Mouse (Mus musculus): ENCODE measurements at regions not wholly inside any gene's neighbourhood (a gene's known extent, or its start where the extent isn't known, plus 50 kb on each side); places are given as distances from the start of the nearest gene placed in this dataset.
A peak's percentile ranks its signal among the peaks of the same experiment; 100 is the strongest.

DNA sequence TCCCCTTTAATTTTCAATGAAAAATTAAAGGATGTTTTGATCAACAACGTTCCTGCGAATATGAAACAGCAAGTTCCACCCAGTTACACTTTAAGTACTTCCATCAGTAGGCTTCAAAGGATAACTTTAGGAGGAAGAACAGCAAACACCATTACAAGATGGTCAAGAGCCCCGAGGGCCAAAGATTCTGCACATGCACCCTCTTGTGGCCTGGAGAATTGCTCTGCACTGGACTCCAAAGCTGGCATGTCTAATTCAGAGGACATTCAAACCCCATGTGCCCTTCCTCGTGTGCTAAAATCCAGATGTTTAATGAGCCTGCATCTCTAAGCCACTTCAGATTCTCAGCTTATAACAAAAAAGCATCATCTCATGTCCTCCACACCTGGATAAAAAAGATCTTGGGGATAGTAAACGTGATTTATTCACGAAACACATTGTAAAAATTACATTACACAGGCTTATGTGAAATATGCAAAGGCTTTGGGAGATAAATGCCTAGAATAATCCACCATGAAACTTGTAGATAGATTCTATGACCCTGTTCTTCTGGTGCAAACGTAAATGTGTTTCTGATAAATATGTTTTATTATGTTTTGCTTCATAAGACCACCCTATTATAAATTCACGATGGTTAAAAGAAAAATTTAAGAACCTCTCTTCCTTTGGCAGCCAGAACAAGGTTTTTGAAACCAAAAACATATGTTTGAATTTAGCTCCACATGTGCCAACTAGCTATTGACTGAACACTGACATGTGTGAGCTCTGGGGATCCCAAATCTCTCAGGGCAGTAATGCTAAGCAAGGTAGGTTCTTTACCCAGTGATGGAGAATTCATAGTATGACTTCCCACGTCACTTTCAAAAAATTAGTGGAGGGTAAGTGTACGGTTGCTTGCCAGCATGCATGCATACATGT is 100.6 kb upstream of the Rfx3 start:
- Histone ChIP-seq H3K27ac (ENCODE audit: insufficient read depth, low read depth, low read length) (no peak overlapping the region), H3K4me1 (ENCODE audit: control insufficient read depth, insufficient read depth, low read length) (no peaks in the 10 kb centered on the region), H3K4me3 (ENCODE audit: insufficient read depth, low read depth, low read length) (no peak overlapping the region), H3K27me3 (replicated peaks; ENCODE audit: control insufficient read depth, insufficient read depth, low read length) (no peaks in the 10 kb centered on the region), H3K36me3 (ENCODE audit: control insufficient read depth, insufficient read depth, low read length) (no peaks in the 10 kb centered on the region)
- TF ChIP-seq POLR2A (IDR thresholded peaks at IDR 0.05; ENCODE audit: low read depth, low read length) (no peak), CTCF (conservative IDR thresholded peaks at IDR 0.05; ENCODE audit: insufficient read depth, insufficient read length, low read depth, low read length) (0 out of 2 replicates have a peak, but pooled peaks have one; percentile 24)
- WGBS, result 81% methylated on average over 10 of the region's 10 CpGs
- DNase-seq, result no peak

- 31% methylated on average over 9 of the region's 9 CpGs for WGBS
- TF ChIP-seq POLR2A (IDR thresholded peaks at IDR 0.05; ENCODE audit: low read depth, low read length) (no peak), CTCF (conservative IDR thresholded peaks at IDR 0.05; ENCODE audit: insufficient read depth, insufficient read length, low read depth, low read length) (no peak)
- no peaks in the 10 kb centered on the region for H3K36me3 ChIP-seq (ENCODE audit: control insufficient read depth, insufficient read depth, low read length)
- no peak for DNase-seq
- H3K27me3 ChIP-seq (replicated peaks; ENCODE audit: control insufficient read depth, insufficient read depth, low read length), result no peaks in the 10 kb centered on the region
- no peak overlapping the region for H3K27ac ChIP-seq (ENCODE audit: insufficient read depth, low read depth, low read length)
- no peak overlapping the region for H3K4me3 ChIP-seq (ENCODE audit: insufficient read depth, low read depth, low read length)
- no peaks in the 10 kb centered on the region for H3K4me1 ChIP-seq (ENCODE audit: control insufficient read depth, insufficient read depth, low read length)
These were observed 84.7 kb upstream of the Rfx3 start for GRCm38 (mm10) chr19:28095620-28096019.

DNA sequence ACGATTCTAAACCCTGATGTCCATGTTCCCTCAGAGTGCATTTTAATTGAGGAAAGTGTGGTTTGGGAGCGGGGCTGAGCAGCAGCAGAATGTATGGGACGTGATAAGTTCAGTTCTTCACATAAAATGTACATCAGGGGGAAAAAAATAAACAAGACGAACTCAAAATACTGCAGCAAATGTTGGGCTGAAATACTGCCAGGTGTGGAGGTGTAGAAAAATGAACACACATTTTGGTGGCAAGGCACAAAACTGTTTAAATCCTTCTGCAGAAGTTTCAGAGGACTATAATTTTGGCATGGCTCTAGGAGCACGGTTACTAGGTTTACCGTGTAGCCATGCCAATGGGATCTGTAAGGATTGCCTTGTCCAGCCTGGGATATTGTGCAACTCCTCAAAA is 81.3 kb upstream of the Rfx3 start:
- no peak overlapping the region for H3K4me3 ChIP-seq (ENCODE audit: insufficient read depth, low read depth, low read length)
- no peak overlapping the region for H3K27ac ChIP-seq (ENCODE audit: insufficient read depth, low read depth, low read length)
- no peaks in the 10 kb centered on the region for H3K36me3 ChIP-seq (ENCODE audit: control insufficient read depth, insufficient read depth, low read length)
- TF ChIP-seq CTCF (conservative IDR thresholded peaks at IDR 0.05; ENCODE audit: insufficient read depth, insufficient read length, low read depth, low read length) (no peak), POLR2A (IDR thresholded peaks at IDR 0.05; ENCODE audit: low read depth, low read length) (no peak)
- no peaks in the 10 kb centered on the region for H3K4me1 ChIP-seq (ENCODE audit: control insufficient read depth, insufficient read depth, low read length)
- H3K27me3 ChIP-seq (replicated peaks; ENCODE audit: control insufficient read depth, insufficient read depth, low read length), result no peaks in the 10 kb centered on the region
- WGBS, result 82% methylated on average over 6 of the region's 6 CpGs
- no peak for DNase-seq

- Histone ChIP-seq H3K36me3 (ENCODE audit: control insufficient read depth, insufficient read depth, low read length) (no peaks in the 10 kb centered on the region), H3K27me3 (replicated peaks; ENCODE audit: control insufficient read depth, insufficient read depth, low read length) (no peaks in the 10 kb centered on the region), H3K4me1 (ENCODE audit: control insufficient read depth, insufficient read depth, low read length) (no peaks in the 10 kb centered on the region), H3K27ac (ENCODE audit: insufficient read depth, low read depth, low read length) (no peak overlapping the region), H3K4me3 (ENCODE audit: insufficient read depth, low read depth, low read length) (no peak overlapping the region)
- TF ChIP-seq POLR2A (IDR thresholded peaks at IDR 0.05; ENCODE audit: low read depth, low read length), result no peak
- TF ChIP-seq CTCF (conservative IDR thresholded peaks at IDR 0.05; ENCODE audit: insufficient read depth, insufficient read length, low read depth, low read length), result no peak
- WGBS, result 82% methylated on average over 12 of the region's 12 CpGs
- no peak for DNase-seq
These were observed 76.9 kb upstream of the Rfx3 start for GRCm38 (mm10) chr19:28087607-28088546.

DNA sequence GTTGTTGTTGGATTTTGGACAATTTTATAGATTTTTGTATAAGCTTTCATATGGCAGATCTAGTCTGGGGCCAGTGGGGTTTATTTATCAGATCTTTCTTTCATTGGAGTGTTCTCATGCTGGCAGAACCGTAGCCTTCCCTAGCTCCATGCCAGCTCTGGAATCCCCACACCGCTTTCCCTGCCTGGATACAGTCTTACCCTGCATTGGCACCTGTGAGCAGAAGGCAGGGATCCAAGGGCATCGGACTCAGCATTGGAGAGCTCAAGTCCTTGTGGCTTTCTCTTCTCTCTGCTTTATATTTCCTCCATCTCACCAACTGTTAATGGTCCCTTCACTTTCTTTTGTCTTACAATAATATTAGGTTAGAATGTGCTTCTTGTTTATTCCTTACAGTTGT is 59.4 kb upstream of the Rfx3 start:
- Histone ChIP-seq H3K4me3 (ENCODE audit: insufficient read depth, low read depth, low read length) (no peak overlapping the region), H3K4me1 (ENCODE audit: control insufficient read depth, insufficient read depth, low read length) (no peaks in the 10 kb centered on the region), H3K36me3 (ENCODE audit: control insufficient read depth, insufficient read depth, low read length) (no peaks in the 10 kb centered on the region), H3K27me3 (replicated peaks; ENCODE audit: control insufficient read depth, insufficient read depth, low read length) (no peaks in the 10 kb centered on the region), H3K27ac (ENCODE audit: insufficient read depth, low read depth, low read length) (no peak overlapping the region)
- 92% methylated on average over 3 of the region's 3 CpGs for WGBS
- no peak for TF ChIP-seq CTCF (conservative IDR thresholded peaks at IDR 0.05; ENCODE audit: insufficient read depth, insufficient read length, low read depth, low read length)
- no peak for TF ChIP-seq POLR2A (IDR thresholded peaks at IDR 0.05; ENCODE audit: low read depth, low read length)
- DNase-seq, result no peak
